Mouse (Mus musculus): ENCODE data around the gene Uncx. TPM values are rescaled to one million over a fixed set of nuclear protein-coding genes. Genes with fewer than 3 reads are reported as not detected.

The Uncx gene
- total and polyA plus RNA-seq, 3 experiments: not detected

DNA sequence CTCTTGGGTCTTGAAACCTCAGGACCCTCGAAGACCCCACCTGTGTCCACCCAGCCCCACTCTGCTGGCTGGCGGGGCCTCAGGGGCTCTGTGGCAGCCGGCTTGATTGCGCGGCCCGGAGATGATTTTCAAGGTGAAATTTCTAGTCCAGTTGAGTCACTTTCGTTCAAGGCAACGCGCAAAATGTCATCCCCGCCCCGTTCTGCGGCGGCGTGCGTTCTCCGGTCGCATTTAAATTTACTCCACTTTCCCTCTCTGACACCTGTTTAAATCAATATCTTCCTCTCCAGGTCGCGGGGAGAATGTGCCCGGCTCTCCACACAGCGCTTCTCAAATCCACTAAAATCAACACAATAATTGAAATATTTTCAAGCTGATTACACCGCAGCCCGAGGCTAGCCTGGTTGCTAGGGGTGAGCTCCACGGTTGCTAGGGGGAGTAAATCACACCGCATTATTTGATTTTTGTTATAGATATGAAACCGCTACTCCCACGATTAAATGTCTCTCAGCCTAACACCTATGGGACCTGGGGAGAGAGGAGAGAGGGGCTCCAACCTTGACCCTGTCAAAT, 37.0 kb downstream of the Uncx start:
- Histone ChIP-seq H3K36me3 (replicated peaks in 1 of 2; ENCODE audit: control insufficient read depth in 1 of 2, insufficient read depth in 1 of 2, low read length in 1 of 2) (no peaks in the 10 kb centered on the region), H3K79me2 (replicated peaks; ENCODE audit: control insufficient read depth, extremely low read depth, insufficient read depth, poor library complexity, severe bottlenecking) (no peaks in the 10 kb centered on the region), H3K9ac (ENCODE audit: insufficient read depth, low read depth) (no peak overlapping the region), H3K4me3 (replicated peaks in 1 of 3; ENCODE audit: low read depth in 2 of 3, low read length in 2 of 3, poor library complexity in 1 of 3) (no peak overlapping the region), H3K4me1 (ENCODE audit: control insufficient read depth in 1 of 2, insufficient read depth in 2 of 2) (peaks cover 0 to 12% of the 10 kb centered on the region in 2 experiments; a peak in 2 of 4 replicates), H3K4me2 (ENCODE audit: insufficient read depth, low read depth, poor library complexity, severe bottlenecking) (no peak overlapping the region), H3K27ac (ENCODE audit: insufficient read depth, low read depth) (no peak overlapping the region), H3K27me3 (replicated peaks) (peaks cover 36% of the 10 kb centered on the region), H3K9me3 (replicated peaks; ENCODE audit: low read length) (peaks cover 18% of the 10 kb centered on the region)
- no peak for TF ChIP-seq POLR2A (IDR thresholded peaks at IDR 0.05; ENCODE audit: low read depth, low read length)
- no peak for TF ChIP-seq TCF12 (IDR thresholded peaks at IDR 0.05; ENCODE audit: low read depth, low read length)
- dilution Hi-C loops (cut with MboI; ENCODE audit: extremely low pct_ligation_motif_present, extremely low pct_unique_long_range_greater_than_20kb, low sequenced_read_pairs): no loop called here
- in situ Hi-C loops (cut with MboI; ENCODE audit: low pct_ligation_motif_present, low pct_unique_long_range_greater_than_20kb, low sequenced_read_pairs): no loop called here
- no peak for DNase-seq (ENCODE audit: extremely low read depth)

DNA sequence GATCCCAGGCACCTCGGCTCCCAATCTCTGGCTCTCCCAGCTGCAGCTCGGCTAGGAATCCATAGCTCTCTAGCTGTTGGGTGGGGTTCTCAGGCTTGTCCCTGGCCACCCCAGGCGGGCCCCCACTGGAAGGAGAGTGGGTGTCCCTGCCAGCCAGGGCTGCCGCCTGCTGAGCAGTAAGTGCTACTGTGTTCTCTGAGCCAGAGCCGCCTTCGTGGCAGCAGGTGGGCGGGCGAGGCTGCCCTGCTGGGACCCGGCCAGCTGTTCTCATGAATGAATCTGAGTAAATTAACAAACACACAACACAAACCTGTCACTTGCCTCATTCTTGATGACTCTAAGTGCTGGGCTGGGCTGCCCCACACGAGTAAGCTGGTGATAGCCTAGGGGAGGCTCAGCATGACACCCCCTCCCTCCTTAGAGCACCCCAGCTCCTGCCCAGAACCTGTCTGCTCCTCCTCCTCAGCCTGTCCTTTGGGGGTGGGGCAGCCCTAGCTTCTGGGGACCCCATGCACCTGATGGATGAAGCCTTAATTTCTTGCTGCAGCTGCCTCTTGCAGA, 38.1 kb downstream of the Uncx start:
- no peak for TF ChIP-seq IRF4 (IDR thresholded peaks at IDR 0.05; ENCODE audit: low read depth, low read length)
- TF ChIP-seq USF1 (IDR thresholded peaks at IDR 0.05; ENCODE audit: low read depth, low read length): no peak
- TF ChIP-seq ZC3H11A (IDR thresholded peaks at IDR 0.05; ENCODE audit: low read depth, low read length): no peak
- no peak for TF ChIP-seq NRF1 (IDR thresholded peaks at IDR 0.05; ENCODE audit: low read depth, low read length)
- Histone ChIP-seq H3K79me2 (replicated peaks; ENCODE audit: control insufficient read depth, extremely low read depth, insufficient read depth, poor library complexity, severe bottlenecking) (no peaks in the 10 kb centered on the region), H3K4me2 (ENCODE audit: insufficient read depth, low read depth, poor library complexity, severe bottlenecking) (no peak overlapping the region), H3K27ac (ENCODE audit: insufficient read depth, low read depth) (no peak overlapping the region), H3K27me3 (replicated peaks) (peaks cover 43% of the 10 kb centered on the region), H3K9me3 (replicated peaks; ENCODE audit: low read length) (peaks cover 18% of the 10 kb centered on the region), H3K4me3 (replicated peaks in 1 of 3; ENCODE audit: low read depth in 2 of 3, low read length in 2 of 3, poor library complexity in 1 of 3) (no peak overlapping the region), H3K4me1 (ENCODE audit: control insufficient read depth in 1 of 2, insufficient read depth in 2 of 2) (peaks cover 0 to 12% of the 10 kb centered on the region in 2 experiments; a peak in 2 of 4 replicates), H3K36me3 (replicated peaks in 1 of 2; ENCODE audit: control insufficient read depth in 1 of 2, insufficient read depth in 1 of 2, low read length in 1 of 2) (no peaks in the 10 kb centered on the region), H3K9ac (ENCODE audit: insufficient read depth, low read depth) (no peak overlapping the region)
- no peak for DNase-seq (ENCODE audit: extremely low read depth)
- dilution Hi-C loops (cut with MboI; ENCODE audit: extremely low pct_ligation_motif_present, extremely low pct_unique_long_range_greater_than_20kb, low sequenced_read_pairs): no loop called here
- in situ Hi-C loops (cut with MboI; ENCODE audit: low pct_ligation_motif_present, low pct_unique_long_range_greater_than_20kb, low sequenced_read_pairs): no loop called here

DNA sequence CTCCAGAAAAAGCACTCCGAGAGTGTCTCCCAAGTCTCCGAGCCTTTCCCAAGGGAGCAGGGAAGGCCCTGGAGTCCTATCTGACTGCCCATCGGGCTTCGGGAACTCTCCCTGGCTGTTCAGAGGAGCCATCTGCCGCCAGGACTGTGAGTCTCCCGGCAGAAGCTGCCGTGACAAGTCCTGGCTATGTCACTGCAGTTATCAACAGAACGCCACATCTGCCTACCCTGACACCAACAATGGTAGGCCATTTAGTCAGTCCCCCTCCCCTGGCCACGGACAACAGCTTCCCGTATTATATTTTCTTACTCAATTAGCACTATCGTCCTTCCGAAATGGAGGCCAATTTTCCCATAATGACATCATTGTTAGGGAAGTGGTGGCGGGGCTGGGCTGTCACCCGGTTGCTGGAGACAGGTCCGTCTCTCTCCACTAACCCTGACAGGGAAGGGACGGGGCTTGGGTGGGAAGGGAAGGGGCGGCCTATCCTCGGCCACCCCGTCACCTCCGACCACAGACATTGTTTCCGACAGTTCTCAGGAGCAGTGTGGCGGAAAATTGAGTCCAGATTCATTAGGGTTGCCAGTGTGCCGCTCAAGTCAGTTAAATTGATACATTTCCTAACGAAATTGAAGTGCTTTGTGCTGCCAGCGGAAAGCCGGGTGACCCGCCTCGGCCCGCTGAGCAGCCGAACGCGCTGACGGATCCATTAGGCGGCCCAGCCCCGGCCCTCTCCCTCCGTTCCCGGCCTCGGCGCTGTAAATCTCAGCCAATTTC, 41.9 kb downstream of the Uncx start:
- Histone ChIP-seq H3K9me3 (replicated peaks; ENCODE audit: low read length) (peaks cover 11% of the 10 kb centered on the region), H3K4me2 (ENCODE audit: insufficient read depth, low read depth, poor library complexity, severe bottlenecking) (no peak overlapping the region), H3K9ac (ENCODE audit: insufficient read depth, low read depth) (no peak overlapping the region), H3K27me3 (replicated peaks) (peaks cover 44% of the 10 kb centered on the region), H3K27ac (ENCODE audit: insufficient read depth, low read depth) (no peak overlapping the region), H3K36me3 (replicated peaks in 1 of 2; ENCODE audit: control insufficient read depth in 1 of 2, insufficient read depth in 1 of 2, low read length in 1 of 2) (no peaks in the 10 kb centered on the region), H3K4me3 (replicated peaks in 1 of 3; ENCODE audit: low read depth in 2 of 3, low read length in 2 of 3, poor library complexity in 1 of 3) (no peak overlapping the region), H3K4me1 (ENCODE audit: control insufficient read depth in 1 of 2, insufficient read depth in 2 of 2) (peaks cover 0 to 12% of the 10 kb centered on the region in 2 experiments; a peak in 2 of 4 replicates), H3K79me2 (replicated peaks; ENCODE audit: control insufficient read depth, extremely low read depth, insufficient read depth, poor library complexity, severe bottlenecking) (no peaks in the 10 kb centered on the region)
- in situ Hi-C loops (cut with MboI; ENCODE audit: low pct_ligation_motif_present, low pct_unique_long_range_greater_than_20kb, low sequenced_read_pairs) (no loop called here), dilution Hi-C loops (cut with MboI; ENCODE audit: extremely low pct_ligation_motif_present, extremely low pct_unique_long_range_greater_than_20kb, low sequenced_read_pairs) (no loop called here)
- no peak for DNase-seq (ENCODE audit: extremely low read depth)
- no peak for TF ChIP-seq PAX5 (IDR thresholded peaks at IDR 0.05; ENCODE audit: low read length)
- TF ChIP-seq KAT2A (IDR thresholded peaks at IDR 0.05; ENCODE audit: insufficient replicate concordance, low read length): no peak
- no peak for TF ChIP-seq NRF1 (IDR thresholded peaks at IDR 0.05; ENCODE audit: low read depth, low read length)
- TF ChIP-seq GABPA (IDR thresholded peaks at IDR 0.05; ENCODE audit: insufficient replicate concordance, low read depth, low read length): no peak
- TF ChIP-seq MAZ (IDR thresholded peaks at IDR 0.05; ENCODE audit: low read depth, low read length): no peak
- no peak for TF ChIP-seq ZMIZ1 (IDR thresholded peaks at IDR 0.05; ENCODE audit: low read depth, low read length)
- no peak for TF ChIP-seq ZKSCAN1 (IDR thresholded peaks at IDR 0.05; ENCODE audit: borderline replicate concordance, low read depth, low read length)
- no peak for TF ChIP-seq E2F4 (IDR thresholded peaks at IDR 0.05; ENCODE audit: insufficient replicate concordance, low read depth, low read length)
- TF ChIP-seq MXI1 (IDR thresholded peaks at IDR 0.05; ENCODE audit: low read depth, low read length): no peak
- no peak for TF ChIP-seq NELFE (IDR thresholded peaks at IDR 0.05; ENCODE audit: low read depth, low read length)
- no peak for TF ChIP-seq TBP (conservative IDR thresholded peaks at IDR 0.05; ENCODE audit: low read depth, low read length)
- TF ChIP-seq ELF1 (IDR thresholded peaks at IDR 0.05; ENCODE audit: low read depth, low read length): no peak
- TF ChIP-seq POLR2A (IDR thresholded peaks at IDR 0.05; ENCODE audit: low read depth, low read length): no peak
- TF ChIP-seq USF2 (conservative IDR thresholded peaks at IDR 0.05; ENCODE audit: low read depth, low read length): no peak
- no peak for TF ChIP-seq BHLHE40 (IDR thresholded peaks at IDR 0.05; ENCODE audit: low read depth, low read length)
- TF ChIP-seq MEF2A (IDR thresholded peaks at IDR 0.05; ENCODE audit: borderline replicate concordance, low read depth, low read length): no peak
- no peak for TF ChIP-seq JUN (IDR thresholded peaks at IDR 0.05; ENCODE audit: insufficient read depth, low read depth, low read length)
- no peak for TF ChIP-seq UBTF (IDR thresholded peaks at IDR 0.05; ENCODE audit: low read depth, low read length)
- no peak for TF ChIP-seq JUND (conservative IDR thresholded peaks at IDR 0.05; ENCODE audit: low read depth, low read length)

All from CH12.LX (cell line).